ENCODE assay signal across 12 mouse cellular contexts in genomic region chr11:76384307-76384706, GRCm38 (mm10). TPM values are rescaled to one million over a fixed set of nuclear protein-coding genes. Genes with fewer than 3 reads are reported as not detected.
DNase-seq lines count a peak whose midpoint lies in the region; ATAC-seq and TF ChIP-seq lines count a peak whose summit lies in the region.
"Had no signal": no experiment of that assay in that cellular context is flagged by ENCODE, and none has a peak within 500 bp of the region (broad histone marks: within the 10 kb centered on the region; RNA-seq: fewer than 3 reads in every experiment).

No protein-coding gene starts in this region.

- no peak for TF ChIP-seq CTCF in lung, postnatal 0 days (IDR thresholded peaks at IDR 0.05)
- TF ChIP-seq CTCF in lung, adult 2 months (IDR thresholded peaks at IDR 0.05; ENCODE audit: insufficient read depth, low read length): no peak
- TF ChIP-seq CTCF in small intestine, adult 2 months (IDR thresholded peaks at IDR 0.05; ENCODE audit: extremely low read depth, insufficient read length, insufficient replicate concordance, low read depth, low read length): no peak

- no peak overlapping the region for H3K4me2 ChIP-seq in forebrain, embryonic 16.5 days (ENCODE audit: low read length)
- H3K4me2 ChIP-seq in lung, postnatal 0 days (replicated peaks; ENCODE audit: low read depth, low read length): no peak overlapping the region
- no peak overlapping the region for H3K4me2 ChIP-seq in hindbrain, embryonic 15.5 days
- H3K4me2 ChIP-seq: liver, embryonic 13.5 days had no signal

- no peak overlapping the region for H3K9ac ChIP-seq in forebrain, embryonic 16.5 days (replicated peaks; ENCODE audit: low read depth, low read length)
- no peak overlapping the region for H3K9ac ChIP-seq in lung, postnatal 0 days (replicated peaks; ENCODE audit: low read depth)
- H3K9ac ChIP-seq in hindbrain, embryonic 15.5 days: no peak overlapping the region
- H3K9ac ChIP-seq: liver, embryonic 13.5 days had no signal

- H3K36me3 ChIP-seq in forebrain, embryonic 10.5 days (replicated peaks): peaks cover 16% of the 10 kb centered on the region
- no peaks in the 10 kb centered on the region for H3K36me3 ChIP-seq in forebrain, embryonic 16.5 days (ENCODE audit: control insufficient read depth, insufficient read depth)
- H3K36me3 ChIP-seq in lung, postnatal 0 days (ENCODE audit: insufficient read depth, low read length): no peaks in the 10 kb centered on the region
- no peaks in the 10 kb centered on the region for H3K36me3 ChIP-seq in hindbrain, embryonic 15.5 days
- H3K36me3 ChIP-seq in small intestine, adult 2 months (ENCODE audit: control insufficient read depth, insufficient read depth, low read length): no peaks in the 10 kb centered on the region
- H3K36me3 ChIP-seq: liver, embryonic 13.5 days had no signal

- TF ChIP-seq POLR2A in lung, adult 2 months (IDR thresholded peaks at IDR 0.05; ENCODE audit: borderline replicate concordance, extremely low read depth, low read depth, low read length): no peak
- TF ChIP-seq POLR2A in small intestine, adult 2 months (IDR thresholded peaks at IDR 0.05; ENCODE audit: low read depth, low read length): no peak

- DNase-seq in forebrain, embryonic 10.5 days (ENCODE audit: extremely low spot score, low spot score): no peak
- DNase-seq in lung, postnatal 0 days (ENCODE audit: low spot score): peak; percentile 49
- no peak for DNase-seq in lung, adult 2 months
- no peak for DNase-seq in left cerebral cortex, postnatal 10 days (ENCODE audit: extremely low spot score in 1 of 2, low spot score in 2 of 2)
- DNase-seq in urinary bladder, postnatal 10 days (ENCODE audit: low spot score): no peak
- DNase-seq: adrenal gland, postnatal 14 days; B cell, adult 2 months; kidney, postnatal 36 days; liver, embryonic 13.5 days had no signal

- ATAC-seq in forebrain, embryonic 16.5 days: no peak
- peak; percentile 28; the same call in 1 of the 2 replicates for ATAC-seq in lung, postnatal 0 days
- no peak for ATAC-seq in hindbrain, embryonic 15.5 days (ENCODE audit: low FRiP score, low read depth)

- WGBS in forebrain, embryonic 10.5 days: 46% methylated on average over 5 of the region's 5 CpGs
- 22% methylated on average over 5 of the region's 5 CpGs for WGBS in forebrain, embryonic 16.5 days
- 46% methylated on average over 5 of the region's 5 CpGs for WGBS in lung, postnatal 0 days
- 45% methylated on average over 5 of the region's 5 CpGs for WGBS in lung, adult 2 months
- WGBS in hindbrain, embryonic 15.5 days: 60% methylated on average over 5 of the region's 5 CpGs
- WGBS in small intestine, adult 2 months: 87% methylated on average over 5 of the region's 5 CpGs

- H3K9me3 ChIP-seq in forebrain, embryonic 10.5 days: no peaks in the 10 kb centered on the region
- H3K9me3 ChIP-seq in forebrain, embryonic 16.5 days (ENCODE audit: control insufficient read depth, low read length): no peaks in the 10 kb centered on the region
- no peaks in the 10 kb centered on the region for H3K9me3 ChIP-seq in lung, postnatal 0 days (ENCODE audit: low read length)
- H3K9me3 ChIP-seq in hindbrain, embryonic 15.5 days: no peaks in the 10 kb centered on the region
- H3K9me3 ChIP-seq: liver, embryonic 13.5 days had no signal

- peak overlapping the region; percentile 25 for H3K4me3 ChIP-seq in forebrain, embryonic 10.5 days
- H3K4me3 ChIP-seq in forebrain, embryonic 16.5 days (replicated peaks; ENCODE audit: low read length): no peak overlapping the region
- no peak overlapping the region for H3K4me3 ChIP-seq in lung, postnatal 0 days (ENCODE audit: low read depth, low read length)
- no peak overlapping the region for H3K4me3 ChIP-seq in lung, adult 2 months (replicated peaks; ENCODE audit: extremely low read depth, low read depth, low read length)
- no peak overlapping the region for H3K4me3 ChIP-seq in hindbrain, embryonic 15.5 days
- no peak overlapping the region for H3K4me3 ChIP-seq in small intestine, adult 2 months (ENCODE audit: low read depth, low read length)
- H3K4me3 ChIP-seq: liver, embryonic 13.5 days had no signal

- no peaks in the 10 kb centered on the region for H3K27me3 ChIP-seq in forebrain, embryonic 10.5 days (ENCODE audit: poor library complexity, severe bottlenecking)
- H3K27me3 ChIP-seq in forebrain, embryonic 16.5 days (replicated peaks; ENCODE audit: control insufficient read depth, insufficient read depth, low read length): no peaks in the 10 kb centered on the region
- no peaks in the 10 kb centered on the region for H3K27me3 ChIP-seq in lung, postnatal 0 days (replicated peaks; ENCODE audit: insufficient read depth, low read length)
- no peaks in the 10 kb centered on the region for H3K27me3 ChIP-seq in hindbrain, embryonic 15.5 days
- no peaks in the 10 kb centered on the region for H3K27me3 ChIP-seq in small intestine, adult 2 months (ENCODE audit: control insufficient read depth, insufficient read depth, low read length)
- H3K27me3 ChIP-seq: liver, embryonic 13.5 days had no signal

- H3K27ac ChIP-seq in forebrain, embryonic 10.5 days: peak overlapping the region; percentile 88
- H3K27ac ChIP-seq in forebrain, embryonic 16.5 days (ENCODE audit: low read length): no peak overlapping the region
- no peak overlapping the region for H3K27ac ChIP-seq in lung, postnatal 0 days (ENCODE audit: low read length)
- 0 out of 2 replicates have a peak overlapping the region, but pooled peaks have one; percentile 51 for H3K27ac ChIP-seq in hindbrain, embryonic 15.5 days (replicated peaks)
- 0 out of 2 replicates have a peak overlapping the region, but pooled peaks have one; percentile 32 for H3K27ac ChIP-seq in small intestine, adult 2 months (ENCODE audit: insufficient read depth, low read depth, low read length)
- H3K27ac ChIP-seq: liver, embryonic 13.5 days had no signal

- intact Hi-C loops in left cerebral cortex, postnatal 10 days (cut with DNase I): no loop called here

- TF ChIP-seq EP300 in lung, postnatal 0 days (IDR thresholded peaks at IDR 0.05): no peak

- H3K4me1 ChIP-seq in forebrain, embryonic 10.5 days: peaks cover 98% of the 10 kb centered on the region
- H3K4me1 ChIP-seq in forebrain, embryonic 16.5 days (replicated peaks; ENCODE audit: control insufficient read depth, insufficient read depth, low read length): peaks cover 34% of the 10 kb centered on the region
- no peaks in the 10 kb centered on the region for H3K4me1 ChIP-seq in lung, postnatal 0 days (ENCODE audit: insufficient read depth, low read depth, low read length)
- H3K4me1 ChIP-seq in lung, adult 2 months (ENCODE audit: control insufficient read depth, insufficient read depth, low read length): peaks cover 12% of the 10 kb centered on the region
- H3K4me1 ChIP-seq in hindbrain, embryonic 15.5 days (replicated peaks): peaks cover 51% of the 10 kb centered on the region
- 0 out of 2 replicates have a peak, but pooled peaks cover 2% of the 10 kb centered on the region for H3K4me1 ChIP-seq in small intestine, adult 2 months (ENCODE audit: control insufficient read depth, insufficient read depth, insufficient read length, low read length)

RNA-seq across cellular contexts. Expression of gene Nxn, which starts 14.6 kb away (rescaled TPM):
- polyA plus RNA-seq in forebrain, embryonic 10.5 days (2016; fragmentation: Nextera tagmentation; extraction: Ambion mirVana): 55.4 and 62.3 TPM in 2 replicates
- 14.5 and 15.6 TPM in 2 replicates for polyA plus RNA-seq in forebrain, embryonic 16.5 days (2015; fragmentation: Nextera tagmentation; extraction: Ambion mirVana)
- 11.7 and 11.9 TPM in 2 replicates for polyA plus RNA-seq in lung, postnatal 0 days (2015; fragmentation: Nextera tagmentation; extraction: Ambion mirVana)
- polyA plus RNA-seq in lung, adult 2 months (2012; rRNA removed): 16.0 and 19.1 TPM in 2 replicates
- polyA plus RNA-seq in hindbrain, embryonic 15.5 days (2015; fragmentation: Nextera tagmentation; extraction: Ambion mirVana): 26.1 and 27.5 TPM in 2 replicates
- polyA plus RNA-seq in small intestine, adult 2 months (2012; rRNA removed): 5.4 and 7.4 TPM in 2 replicates
- total RNA-seq in left cerebral cortex, postnatal 10 days (2021): 10 to 100 TPM in 1 of 2 experiments, 1 to 10 TPM in 1; 8.5 to 13.2 TPM

RNA-seq across cellular contexts. Expression of gene Timm22, which starts 22.4 kb away (rescaled TPM):
- 127 and 128 TPM in 2 replicates for polyA plus RNA-seq in forebrain, embryonic 10.5 days (2016; fragmentation: Nextera tagmentation; extraction: Ambion mirVana)
- 94.0 and 101 TPM in 2 replicates for polyA plus RNA-seq in forebrain, embryonic 16.5 days (2015; fragmentation: Nextera tagmentation; extraction: Ambion mirVana)
- 64.4 and 81.7 TPM in 2 replicates for polyA plus RNA-seq in lung, postnatal 0 days (2015; fragmentation: Nextera tagmentation; extraction: Ambion mirVana)
- polyA plus RNA-seq in lung, adult 2 months (2012; rRNA removed): 9.8 and 10.5 TPM in 2 replicates
- 91.9 and 103 TPM in 2 replicates for polyA plus RNA-seq in hindbrain, embryonic 15.5 days (2015; fragmentation: Nextera tagmentation; extraction: Ambion mirVana)
- 8.9 and 10.3 TPM in 2 replicates for polyA plus RNA-seq in small intestine, adult 2 months (2012; rRNA removed)
- total RNA-seq in left cerebral cortex, postnatal 10 days (2021): 10 to 100 TPM; 42.6 to 44.1 TPM

Comparison
In these comparisons a context has a peak if more than half of its experiments do, and no peak if none do; other contexts are left out.
1. H3K27ac ChIP-seq: peak in forebrain, embryonic 10.5 days (single experiment), hindbrain, embryonic 15.5 days (single experiment) and small intestine, adult 2 months (single experiment); none in forebrain, embryonic 16.5 days (single experiment) and lung, postnatal 0 days (single experiment).